Mouse (Mus musculus): Measurements from ENCODE around the gene Zmynd10. TPM values are rescaled to one million over a fixed set of nuclear protein-coding genes. Genes with fewer than 3 reads are reported as not detected.

Zmynd10 gene
- total RNA-seq, 2 experiments from 2014 or later = not detected

DNA sequence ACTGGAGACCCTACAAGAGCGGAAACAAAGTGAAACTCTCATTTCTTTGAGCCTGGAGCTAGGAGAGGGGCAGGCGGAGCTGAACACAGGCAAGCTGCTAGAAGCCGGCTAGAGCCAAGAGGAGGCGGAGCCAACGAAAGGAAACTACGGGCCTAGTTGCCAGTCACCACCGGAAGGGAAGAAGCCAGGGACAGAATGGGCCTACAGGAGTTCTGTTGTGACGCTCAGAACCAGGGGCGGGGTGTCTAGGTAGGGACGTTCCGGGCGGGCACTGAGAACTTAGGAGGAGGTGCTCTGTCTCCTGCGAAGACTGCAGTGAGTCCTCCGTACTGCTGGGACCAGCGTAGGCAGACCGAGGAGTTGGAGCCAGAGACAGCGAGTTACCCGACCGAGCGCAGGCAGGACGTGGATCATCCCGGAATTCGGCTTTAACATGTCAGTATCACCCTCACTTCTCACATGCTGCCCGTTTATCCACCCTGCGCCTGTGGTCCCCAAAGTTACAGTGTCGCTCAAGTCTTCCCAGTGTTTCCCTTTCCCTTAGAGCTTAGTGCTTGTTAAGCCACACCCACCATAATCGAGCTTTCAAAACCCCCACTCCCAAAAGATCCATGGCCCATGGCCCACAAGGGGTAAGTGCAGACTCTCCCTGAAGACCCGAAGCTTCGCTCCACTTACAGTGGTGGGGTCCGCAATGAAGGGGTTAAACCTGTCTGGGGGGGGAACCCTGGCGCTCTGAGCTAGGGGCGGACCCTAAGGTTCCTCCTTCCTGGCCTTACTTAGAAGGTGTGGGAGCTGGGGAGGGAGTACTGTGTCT is 33.6 kb downstream of the Zmynd10 start, which contains the start of gene Hyal3:
Hyal3 (plus strand) TSS at position 318 of the 817 bp plus-strand sequence.
- peak; percentile 92 for DNase-seq

DNA sequence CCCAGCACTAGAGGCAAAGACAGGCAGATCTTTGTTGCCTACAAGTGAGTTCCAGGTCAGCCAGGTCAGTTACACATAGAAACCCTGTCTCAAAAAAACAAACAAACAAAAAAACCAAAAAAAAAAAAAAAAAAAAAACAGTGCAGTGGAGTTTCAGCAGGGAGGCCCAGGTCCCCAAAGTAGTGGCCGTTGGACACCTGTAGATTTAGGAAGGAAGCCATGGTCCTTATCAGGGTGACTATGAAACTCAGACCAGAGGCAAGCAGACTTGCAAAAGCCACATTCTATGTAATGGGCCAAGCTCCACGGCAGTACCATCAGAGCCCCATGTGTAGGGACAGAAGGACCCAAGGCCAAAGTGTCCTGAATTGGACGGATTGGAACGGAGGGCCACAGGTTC is 34.5 kb downstream of the Zmynd10 start:
- DNase-seq = no peak

DNA sequence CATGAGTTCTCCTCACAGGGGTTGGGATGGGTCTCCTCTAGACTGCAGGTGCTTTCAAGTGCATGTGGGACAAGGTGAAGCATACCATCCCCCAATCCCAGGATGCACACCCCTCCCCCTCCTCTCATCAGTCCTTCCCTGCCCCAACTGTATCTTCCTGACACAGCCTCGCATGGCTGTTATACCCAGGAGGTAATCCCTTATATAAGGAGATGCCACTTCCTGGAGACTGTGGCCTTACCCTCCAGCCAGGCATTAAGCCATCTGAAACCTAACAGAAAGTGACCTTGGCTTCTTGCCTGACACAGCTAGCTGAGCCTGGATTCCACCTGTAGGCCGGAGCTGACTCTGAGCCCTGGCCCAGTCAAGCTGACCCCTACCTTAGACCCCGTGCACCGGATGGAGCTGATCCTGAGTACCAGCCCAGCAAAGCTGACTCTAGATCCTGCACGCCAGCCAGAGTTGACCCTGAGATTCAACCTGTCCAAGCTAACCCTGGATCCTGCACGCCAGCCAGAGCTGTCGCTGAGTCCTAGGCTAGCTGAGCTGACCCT is 35.5 kb downstream of the Zmynd10 start:
- DNase-seq = no peak

DNA sequence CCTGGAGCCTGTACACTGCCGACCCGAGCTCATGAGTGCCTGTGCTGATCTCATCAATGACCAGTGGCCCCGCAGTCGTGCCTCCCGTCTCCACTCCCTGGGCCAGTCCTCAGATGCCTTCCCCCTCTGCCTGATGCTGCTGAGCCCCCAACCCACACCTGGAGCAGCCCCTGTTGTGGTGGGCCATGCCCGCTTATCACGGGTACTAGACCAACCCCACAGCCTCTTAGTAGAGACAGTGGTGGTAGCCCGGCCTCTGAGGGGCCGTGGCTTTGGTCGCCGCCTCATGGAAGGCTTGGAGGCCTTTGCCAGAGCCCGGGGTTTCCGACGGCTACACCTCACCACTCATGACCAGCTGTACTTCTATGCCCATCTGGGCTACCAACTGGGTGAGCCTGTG is 36.1 kb downstream of the Zmynd10 start:
- DNase-seq = no peak

DNA sequence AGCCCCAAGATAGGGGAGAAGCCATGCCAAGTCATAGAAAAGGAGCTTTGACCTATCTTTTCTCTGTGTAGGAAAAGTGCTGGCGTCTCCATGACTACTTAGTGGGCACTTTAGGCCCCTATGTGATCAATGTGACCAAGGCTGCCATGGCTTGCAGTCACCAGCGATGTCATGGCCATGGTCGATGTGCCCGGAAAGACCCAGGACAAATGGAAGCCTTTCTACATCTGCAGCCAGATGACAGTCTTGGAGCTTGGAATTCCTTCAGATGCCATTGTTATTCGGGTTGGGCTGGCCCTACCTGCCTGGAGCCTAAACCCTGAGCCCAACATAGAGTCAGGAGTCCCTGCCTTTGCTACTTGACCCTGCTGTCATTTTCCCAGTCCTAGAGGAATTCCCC is 39.4 kb downstream of the Zmynd10 start:
- DNase-seq = no peak

DNA sequence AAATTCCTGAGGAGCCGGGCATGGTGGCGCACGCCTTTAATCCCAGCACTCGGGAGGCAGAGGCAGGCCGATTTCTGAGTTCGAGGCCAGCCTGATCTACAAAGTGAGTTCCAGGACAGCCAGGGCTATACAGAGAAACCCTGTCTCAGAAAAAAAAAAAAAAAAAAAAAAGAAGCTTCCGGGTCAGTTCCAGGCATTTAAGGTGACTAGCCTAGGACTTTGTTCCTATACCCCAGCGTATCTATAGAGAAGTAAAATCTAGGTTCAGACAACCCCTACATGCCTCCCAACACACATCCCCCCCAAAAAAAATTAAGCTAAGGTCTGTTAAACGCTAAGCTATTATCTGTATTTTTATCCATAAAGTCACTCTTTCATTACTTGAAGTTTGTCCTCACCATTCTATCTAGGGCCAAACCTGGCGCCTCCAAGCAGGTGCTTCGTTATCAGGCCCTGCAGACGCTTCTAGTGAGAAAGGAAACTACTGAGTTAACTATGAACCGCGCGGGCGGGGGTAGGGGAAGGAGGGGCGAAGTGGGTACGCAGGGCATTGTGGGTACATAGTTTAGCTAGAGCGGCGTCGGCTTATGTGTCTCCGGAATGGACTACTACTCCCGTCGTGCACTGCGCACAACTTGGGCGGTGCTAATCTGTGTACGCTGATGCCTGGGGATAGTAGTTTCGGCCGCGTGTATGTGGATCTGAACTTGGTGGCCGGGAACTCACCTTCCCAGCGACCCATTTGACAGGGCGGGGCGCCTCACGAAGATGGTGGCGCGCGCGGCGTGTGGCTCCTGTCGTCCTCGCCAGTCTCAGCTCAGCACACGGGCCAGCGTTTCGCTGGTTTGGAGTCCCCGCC is 40.1 kb downstream of the Zmynd10 start, which contains the start of gene Ifrd2:
Ifrd2 (plus strand) TSS at position 669 of the 859 bp plus-strand sequence.
- peak; percentile 95 for DNase-seq

DNA sequence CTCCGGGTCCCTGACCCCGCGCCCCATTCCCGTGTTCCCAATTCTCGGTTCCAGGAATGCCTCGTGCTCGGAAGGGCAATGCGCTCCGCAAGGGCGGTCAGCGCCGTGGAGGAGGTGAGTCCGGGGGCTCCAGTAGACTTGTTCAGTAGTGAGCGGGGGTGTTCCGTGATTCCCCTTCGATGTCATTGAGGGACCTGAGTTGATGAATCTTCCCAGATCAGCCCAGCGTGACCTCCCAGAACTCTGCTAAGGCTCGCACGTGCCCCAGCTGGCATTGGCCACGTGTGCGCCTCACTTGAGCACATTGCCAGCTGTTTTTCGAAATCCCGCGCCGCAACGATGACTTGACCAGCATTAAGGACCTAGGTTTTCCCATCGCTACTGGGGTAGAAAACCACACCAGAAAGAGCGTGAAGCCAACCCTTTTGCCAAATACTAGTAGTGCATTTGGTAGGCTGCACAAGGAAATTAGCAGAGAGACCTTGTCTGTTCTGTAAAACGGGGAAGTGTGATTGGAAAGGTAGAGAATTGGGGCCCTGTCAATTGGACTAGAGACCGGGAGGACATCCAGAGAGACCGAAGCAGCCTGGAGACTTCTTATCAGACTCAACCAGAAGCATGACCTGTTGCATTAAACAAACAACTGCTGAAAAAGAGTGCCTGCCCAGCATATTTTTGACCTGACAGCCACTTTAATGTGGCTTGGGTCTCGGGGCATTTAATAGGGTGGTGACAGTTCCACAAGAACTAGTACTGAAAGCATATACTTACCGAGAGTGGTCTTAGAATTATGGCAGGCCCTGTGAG is 40.9 kb downstream of the Zmynd10 start:
- peak; percentile 69 for DNase-seq

DNA sequence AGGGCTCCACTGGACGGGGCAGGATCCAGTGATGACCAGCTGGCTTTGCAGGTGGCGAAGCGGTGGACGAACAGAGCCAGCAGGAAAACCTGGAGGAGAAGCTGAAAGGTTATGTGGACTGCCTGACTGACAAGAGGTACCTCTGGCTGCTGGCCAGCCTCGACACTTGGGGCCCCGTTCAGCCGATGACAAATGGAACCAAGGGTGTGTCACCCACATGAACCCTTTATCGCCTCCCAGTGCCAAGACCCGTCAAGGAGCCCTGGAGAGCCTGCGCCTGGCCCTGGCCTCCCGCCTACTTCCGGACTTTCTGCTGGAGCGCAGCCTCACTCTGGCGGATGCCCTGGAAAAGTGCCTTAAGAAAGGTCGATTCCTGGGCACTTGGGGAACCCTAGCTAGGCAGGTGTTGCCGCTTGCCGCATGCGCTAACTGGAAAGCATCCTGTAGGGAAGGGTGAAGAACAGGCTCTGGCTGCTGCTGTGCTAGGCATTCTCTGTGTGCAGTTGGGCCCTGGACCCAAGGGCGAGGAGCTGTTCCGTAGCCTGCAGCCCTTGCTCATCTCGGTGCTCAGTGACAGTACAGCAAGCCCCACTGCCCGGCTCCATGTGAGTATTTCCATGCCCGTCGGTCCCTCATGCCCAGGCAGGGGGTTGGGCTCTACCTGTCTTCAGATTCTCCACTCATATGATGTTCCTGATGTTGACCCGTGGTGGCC is 43.1 kb downstream of the Zmynd10 start:
- no peak for DNase-seq

DNA sequence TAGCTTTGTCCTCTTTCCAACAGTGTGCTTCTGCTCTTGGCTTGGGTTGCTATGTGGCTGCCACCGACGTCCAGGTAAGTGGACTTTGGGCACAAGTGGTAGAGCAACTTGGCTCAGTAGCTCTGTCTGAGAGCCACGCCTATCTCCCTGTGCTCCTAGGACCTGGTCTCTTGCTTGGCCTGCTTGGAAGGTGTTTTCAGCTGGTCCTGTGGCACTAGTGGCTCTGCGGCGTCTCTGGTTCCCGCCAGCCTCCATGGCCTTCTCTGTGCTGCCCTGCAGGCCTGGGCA is 43.6 kb downstream of the Zmynd10 start:
- no peak for DNase-seq

DNA sequence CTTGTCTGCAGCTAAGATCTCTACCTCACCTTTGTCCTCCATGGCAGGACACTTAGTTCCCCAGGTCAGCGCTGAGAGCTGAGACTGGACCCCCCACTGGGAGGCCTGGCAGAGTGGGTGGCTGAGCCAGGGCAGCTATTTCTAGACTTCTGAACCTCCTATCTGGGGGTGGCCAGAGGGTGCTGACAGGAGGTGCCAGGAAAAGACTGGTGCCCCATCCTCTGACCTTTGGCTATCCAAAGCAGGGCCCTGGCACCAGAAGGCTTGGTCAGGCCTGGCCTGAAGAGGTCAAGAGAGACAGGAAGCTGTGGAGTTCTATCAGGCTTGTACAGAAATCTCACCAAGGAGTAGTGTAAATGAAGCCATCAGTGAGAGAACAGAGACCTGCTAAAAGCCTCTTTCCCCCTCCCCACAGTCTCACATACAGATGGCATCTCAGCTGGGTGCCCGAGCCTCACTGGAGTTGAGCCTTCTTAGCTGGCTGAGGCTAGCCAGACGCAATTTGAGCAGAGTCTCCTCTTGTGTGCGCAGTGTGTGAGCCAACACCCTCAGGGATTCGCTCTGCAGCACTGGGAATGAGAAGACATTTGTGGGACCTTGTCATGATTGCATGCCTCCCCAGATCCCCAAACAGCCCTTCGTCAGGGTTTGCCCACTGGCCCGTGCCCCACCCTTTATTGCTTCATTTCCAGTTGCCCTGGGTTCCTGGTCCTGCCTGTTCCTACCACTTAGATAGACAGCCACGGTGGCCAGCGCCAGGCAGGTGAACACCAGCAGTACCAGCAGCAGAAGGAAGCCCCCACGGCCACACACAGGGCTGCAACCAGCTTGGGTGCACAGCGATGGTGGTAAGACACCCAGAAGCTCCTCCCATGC is 46.2 kb downstream of the Zmynd10 start:
- DNase-seq = no peak

DNA sequence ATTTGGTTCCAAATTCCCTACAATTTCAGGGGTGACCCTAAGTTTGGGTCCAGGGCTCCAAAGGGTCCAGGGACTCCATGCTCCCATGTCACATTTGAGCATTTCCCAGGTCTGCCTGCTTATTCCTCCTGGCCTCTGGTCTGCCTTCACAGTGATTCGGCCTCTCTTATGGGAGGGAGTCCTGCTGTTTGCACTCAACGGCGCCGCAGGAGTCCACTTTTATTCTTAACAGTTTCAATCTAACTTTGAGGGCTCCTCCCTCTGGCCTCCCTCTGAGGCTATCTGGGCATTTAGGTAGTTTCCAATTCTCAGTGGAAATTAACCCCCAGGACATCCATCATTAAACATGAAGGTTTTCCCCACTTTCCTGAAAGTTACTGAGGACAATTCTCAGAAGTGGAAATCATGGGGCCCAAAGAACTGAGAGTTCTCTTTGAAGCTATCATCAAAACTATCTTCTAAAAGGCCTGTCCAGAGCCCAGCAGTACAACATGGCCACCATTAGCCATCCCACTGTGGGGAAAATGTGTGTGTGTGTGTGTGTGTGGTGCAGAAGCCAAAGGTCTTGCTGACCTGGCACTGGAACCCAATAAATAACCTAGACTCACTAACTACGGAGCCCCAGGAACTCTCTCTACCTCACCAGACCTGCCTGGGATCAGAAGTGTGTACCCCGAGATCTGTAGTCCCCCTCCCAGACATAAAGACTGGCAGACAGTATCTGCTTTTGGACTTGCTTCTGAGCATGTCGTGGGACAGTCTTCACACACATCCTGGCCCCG is 47.4 kb downstream of the Zmynd10 start:
- DNase-seq = no peak

DNA sequence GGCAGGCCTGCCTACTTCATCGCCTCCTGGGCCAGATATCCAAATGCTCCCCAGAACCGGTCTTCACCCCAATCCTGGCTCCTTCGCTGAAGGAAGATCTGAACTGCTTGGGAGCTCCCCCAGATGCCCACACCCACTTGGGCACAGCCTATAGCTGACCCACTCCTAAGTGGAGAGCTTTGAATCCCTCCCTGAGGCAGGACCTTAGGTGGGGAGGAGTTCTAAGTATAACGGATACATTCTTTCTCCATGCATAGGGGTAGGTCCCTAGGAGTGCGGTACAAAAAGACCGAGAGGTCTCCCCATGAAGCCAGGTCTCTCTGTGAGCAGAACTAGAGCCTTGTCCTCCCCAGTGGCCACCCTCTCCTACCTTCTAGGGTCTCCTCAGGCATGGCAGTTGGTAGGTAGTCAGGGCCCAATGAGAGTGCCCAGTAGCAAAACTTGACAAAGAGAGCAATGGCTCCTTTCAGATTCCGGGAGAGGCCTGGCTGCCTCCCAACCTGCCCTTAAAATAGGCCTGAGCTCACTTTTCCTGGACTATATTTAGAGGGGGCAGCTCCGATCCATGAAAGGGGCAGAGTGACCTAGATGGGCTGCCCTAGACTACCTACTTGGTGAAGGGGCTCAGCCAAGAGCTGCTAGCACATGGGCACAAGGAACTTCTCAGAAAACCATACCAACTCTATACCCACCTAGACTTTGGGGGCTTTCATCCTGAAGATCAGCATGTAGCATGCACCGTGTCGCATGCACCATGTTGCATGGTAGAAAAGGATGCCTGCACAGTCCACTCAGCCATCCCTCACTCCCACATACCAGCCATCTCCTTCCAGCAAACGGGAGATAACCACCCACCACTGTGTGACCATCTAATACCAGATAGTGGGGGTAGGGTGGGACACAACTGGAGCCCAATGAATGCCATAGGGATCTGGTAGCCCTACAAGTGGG is 49.8 kb downstream of the Zmynd10 start:
- no peak for DNase-seq

DNA sequence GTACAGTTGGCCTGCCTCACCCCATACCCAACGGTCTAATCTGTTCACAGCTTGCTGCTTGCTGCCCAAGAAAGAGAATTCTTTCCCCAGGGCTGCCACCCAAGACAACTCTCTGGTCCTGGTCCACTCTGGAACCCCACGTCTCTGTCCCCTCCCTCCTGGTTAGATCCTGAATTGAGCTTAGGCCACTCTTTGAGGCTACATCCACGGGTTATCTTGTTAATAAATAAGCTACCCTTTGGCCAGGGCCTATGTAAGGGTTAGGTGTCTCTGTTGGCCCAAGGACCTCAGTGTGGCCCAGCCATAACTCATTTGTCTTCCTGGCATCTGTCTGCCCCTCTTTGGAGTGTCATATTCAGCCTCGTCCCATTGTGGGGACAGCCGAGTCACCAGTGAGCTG is 51.3 kb downstream of the Zmynd10 start:
- no peak for DNase-seq

DNA sequence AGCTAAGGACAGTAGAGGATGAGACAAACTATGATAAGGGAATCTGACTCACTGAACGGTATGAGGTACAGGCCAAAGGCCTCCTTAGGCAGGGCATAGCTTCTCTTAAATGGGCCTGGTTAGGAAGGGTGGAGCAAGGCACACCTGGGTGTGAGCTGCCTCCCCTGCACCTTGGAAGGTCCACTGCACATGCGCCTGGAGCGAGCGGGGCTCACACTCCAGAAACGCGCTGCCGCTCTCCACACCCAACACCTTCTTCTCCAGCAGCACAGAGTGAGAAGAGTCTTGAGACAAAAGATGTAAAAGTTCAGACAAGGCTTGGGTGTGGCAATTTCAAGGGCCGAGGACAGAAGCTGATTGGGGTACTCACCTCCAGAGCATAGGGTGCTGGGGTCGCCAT is 52.3 kb downstream of the Zmynd10 start:
- no peak for DNase-seq

DNA sequence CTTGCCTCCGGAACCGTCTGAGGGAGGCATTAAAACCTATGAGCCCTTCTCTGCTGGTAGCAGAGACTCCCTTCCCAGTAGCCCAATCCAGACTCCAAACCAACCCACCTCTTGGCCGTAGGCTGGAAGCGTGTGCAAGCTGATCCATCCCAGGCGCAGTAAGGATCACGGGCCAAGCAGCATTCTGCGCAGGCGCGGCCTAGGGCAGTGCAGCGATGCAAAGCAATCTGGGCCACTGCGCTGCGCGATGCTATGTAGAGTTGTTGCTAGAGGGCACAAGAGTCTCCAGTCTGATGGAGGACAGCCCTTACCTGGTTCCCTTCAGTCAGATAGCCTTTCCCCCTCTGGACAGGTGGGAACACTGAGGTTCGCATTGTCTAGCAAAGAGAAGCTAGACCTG is 52.7 kb downstream of the Zmynd10 start:
- no peak for DNase-seq

DNA sequence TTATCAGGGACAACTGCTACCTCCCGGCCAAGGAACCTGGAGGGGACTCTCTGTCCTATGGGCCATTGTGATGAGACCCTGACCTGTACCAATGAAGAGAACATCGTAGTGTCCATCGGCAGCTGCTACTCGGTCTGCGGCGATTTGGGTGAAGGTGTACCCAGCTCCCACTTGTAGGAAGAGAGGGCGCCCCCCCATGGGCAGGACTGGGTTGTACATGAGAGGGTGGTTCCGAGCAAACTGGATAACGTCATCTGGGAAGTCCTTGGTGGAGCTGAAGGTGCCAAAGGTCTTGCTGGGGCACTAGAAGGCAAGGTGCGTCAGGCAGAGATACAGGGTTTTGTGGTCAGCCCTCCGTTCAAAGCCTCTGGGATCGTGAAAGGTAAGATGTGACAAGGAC is 53.6 kb downstream of the Zmynd10 start:
- no peak for DNase-seq

Measured in adrenal gland, postnatal 10 days (tissue).